Mouse (Mus musculus): ENCODE results near the gene Cnn1. TPM values are rescaled to one million over a fixed set of nuclear protein-coding genes. Genes with fewer than 3 reads are reported as not detected.

Cnn1 gene
- total and polyA plus RNA-seq, 2 experiments from 2014 or later = 0.52 to 1.1 TPM

- TF ChIP-seq CTCF (IDR thresholded peaks at IDR 0.05; ENCODE audit: low read depth) = no peak
- Histone ChIP-seq H3K27me3 (ENCODE audit: insufficient read depth, low read length) (no peaks in the 10 kb centered on the region), H3K9ac (replicated peaks; ENCODE audit: low read length) (no peak overlapping the region), H3K4me3 (ENCODE audit: low read length) (no peak overlapping the region), H3K4me1 (ENCODE audit: insufficient read depth, low read length) (no peaks in the 10 kb centered on the region), H3K36me3 (ENCODE audit: insufficient read depth, low read length) (peaks cover 46% of the 10 kb centered on the region), H3K27ac (no peak overlapping the region), H3K4me2 (ENCODE audit: low read depth, low read length) (no peak overlapping the region), H3K9me3 (ENCODE audit: low read length) (no peaks in the 10 kb centered on the region)
- ATAC-seq (no peak), DNase-seq (ENCODE audit: low spot score) (peak; percentile 38)
- 75% methylated on average over 3 of the region's 3 CpGs for WGBS
Measured at GRCm38 (mm10) chr9:22064341-22064740, 34.7 kb upstream of the Cnn1 start.

GRCm38 (mm10) chr9:22065642-22066041 is 33.4 kb upstream of the Cnn1 start:
- no peak for TF ChIP-seq CTCF (IDR thresholded peaks at IDR 0.05; ENCODE audit: low read depth)
- no peaks in the 10 kb centered on the region for H3K27me3 ChIP-seq (ENCODE audit: insufficient read depth, low read length)
- H3K36me3 ChIP-seq (ENCODE audit: insufficient read depth, low read length) = peaks cover 41% of the 10 kb centered on the region
- ATAC-seq (no peak), DNase-seq (ENCODE audit: low spot score) (no peak)
- H3K9me3 ChIP-seq (ENCODE audit: low read length) = no peaks in the 10 kb centered on the region
- H3K4me2 ChIP-seq (ENCODE audit: low read depth, low read length) = no peak overlapping the region
- H3K4me1 ChIP-seq (ENCODE audit: insufficient read depth, low read length) = peaks cover 5% of the 10 kb centered on the region
- whole genome bisulfite sequencing = 98% methylated on average over 11 of the region's 11 CpGs
- H3K4me3 ChIP-seq (ENCODE audit: low read length) = no peak overlapping the region
- no peak overlapping the region for H3K27ac ChIP-seq
- no peak overlapping the region for H3K9ac ChIP-seq (replicated peaks; ENCODE audit: low read length)

- peak; percentile 80 for TF ChIP-seq CTCF (IDR thresholded peaks at IDR 0.05; ENCODE audit: low read depth)
- 61% methylated on average over 3 of the region's 3 CpGs for WGBS
- Histone ChIP-seq H3K27ac (no peak overlapping the region), H3K4me2 (ENCODE audit: low read depth, low read length) (no peak overlapping the region), H3K9me3 (ENCODE audit: low read length) (no peaks in the 10 kb centered on the region), H3K4me1 (ENCODE audit: insufficient read depth, low read length) (peaks cover 5% of the 10 kb centered on the region), H3K36me3 (ENCODE audit: insufficient read depth, low read length) (peaks cover 35% of the 10 kb centered on the region), H3K27me3 (ENCODE audit: insufficient read depth, low read length) (no peaks in the 10 kb centered on the region), H3K4me3 (ENCODE audit: low read length) (no peak overlapping the region), H3K9ac (replicated peaks; ENCODE audit: low read length) (no peak overlapping the region)
- peak; percentile 43 for DNase-seq (ENCODE audit: low spot score)
- ATAC-seq = no peak
Measured at GRCm38 (mm10) chr9:22066433-22066832, 32.6 kb upstream of the Cnn1 start.

DNA sequence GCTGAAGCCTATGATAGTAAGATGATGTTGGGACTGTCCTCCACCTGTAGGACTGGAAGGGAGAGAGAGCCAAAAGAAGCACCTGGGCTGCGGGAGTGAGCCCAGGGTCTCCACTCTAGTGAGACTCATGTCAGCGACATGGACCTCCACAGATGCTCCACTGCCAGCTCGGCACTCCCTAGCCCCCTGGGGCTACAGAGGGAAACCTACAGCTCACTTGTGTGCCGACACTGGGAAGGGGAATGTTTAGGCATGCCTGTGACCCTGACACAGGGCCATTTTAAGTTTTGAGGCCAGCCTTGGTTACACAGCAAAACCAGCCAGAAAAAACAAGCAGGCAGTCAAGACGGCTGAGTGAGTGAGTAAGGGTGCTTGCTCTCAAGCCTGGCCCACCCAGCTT is 31.8 kb upstream of the Cnn1 start:
- no peak overlapping the region for H3K27ac ChIP-seq
- H3K4me2 ChIP-seq (ENCODE audit: low read depth, low read length) = no peak overlapping the region
- H3K4me3 ChIP-seq (ENCODE audit: low read length) = no peak overlapping the region
- no peak for TF ChIP-seq CTCF (IDR thresholded peaks at IDR 0.05; ENCODE audit: low read depth)
- peaks cover 34% of the 10 kb centered on the region for H3K36me3 ChIP-seq (ENCODE audit: insufficient read depth, low read length)
- H3K9me3 ChIP-seq (ENCODE audit: low read length) = no peaks in the 10 kb centered on the region
- ATAC-seq = no peak
- H3K9ac ChIP-seq (replicated peaks; ENCODE audit: low read length) = no peak overlapping the region
- 75% methylated on average over 5 of the region's 5 CpGs for whole genome bisulfite sequencing
- DNase-seq (ENCODE audit: low spot score) = no peak
- H3K27me3 ChIP-seq (ENCODE audit: insufficient read depth, low read length) = no peaks in the 10 kb centered on the region
- peaks cover 5% of the 10 kb centered on the region for H3K4me1 ChIP-seq (ENCODE audit: insufficient read depth, low read length)

- WGBS = 62% methylated on average over 4 of the region's 4 CpGs
- Histone ChIP-seq H3K27ac (peak overlapping the region; percentile 98), H3K4me3 (ENCODE audit: low read length) (peak overlapping the region; percentile 90), H3K9ac (replicated peaks; ENCODE audit: low read length) (peak overlapping the region; percentile 92), H3K36me3 (ENCODE audit: insufficient read depth, low read length) (peaks cover 29% of the 10 kb centered on the region), H3K4me1 (ENCODE audit: insufficient read depth, low read length) (peaks cover 5% of the 10 kb centered on the region), H3K9me3 (ENCODE audit: low read length) (no peaks in the 10 kb centered on the region), H3K4me2 (ENCODE audit: low read depth, low read length) (peak overlapping the region; percentile 66), H3K27me3 (ENCODE audit: insufficient read depth, low read length) (no peaks in the 10 kb centered on the region)
- TF ChIP-seq CTCF (IDR thresholded peaks at IDR 0.05; ENCODE audit: low read depth) = no peak
- ATAC-seq (peak; percentile 8; the same call in 1 of the 2 replicates), DNase-seq (ENCODE audit: low spot score) (no peak)
Measured at GRCm38 (mm10) chr9:22069881-22070553, 29.0 kb upstream of the Cnn1 start.

DNA sequence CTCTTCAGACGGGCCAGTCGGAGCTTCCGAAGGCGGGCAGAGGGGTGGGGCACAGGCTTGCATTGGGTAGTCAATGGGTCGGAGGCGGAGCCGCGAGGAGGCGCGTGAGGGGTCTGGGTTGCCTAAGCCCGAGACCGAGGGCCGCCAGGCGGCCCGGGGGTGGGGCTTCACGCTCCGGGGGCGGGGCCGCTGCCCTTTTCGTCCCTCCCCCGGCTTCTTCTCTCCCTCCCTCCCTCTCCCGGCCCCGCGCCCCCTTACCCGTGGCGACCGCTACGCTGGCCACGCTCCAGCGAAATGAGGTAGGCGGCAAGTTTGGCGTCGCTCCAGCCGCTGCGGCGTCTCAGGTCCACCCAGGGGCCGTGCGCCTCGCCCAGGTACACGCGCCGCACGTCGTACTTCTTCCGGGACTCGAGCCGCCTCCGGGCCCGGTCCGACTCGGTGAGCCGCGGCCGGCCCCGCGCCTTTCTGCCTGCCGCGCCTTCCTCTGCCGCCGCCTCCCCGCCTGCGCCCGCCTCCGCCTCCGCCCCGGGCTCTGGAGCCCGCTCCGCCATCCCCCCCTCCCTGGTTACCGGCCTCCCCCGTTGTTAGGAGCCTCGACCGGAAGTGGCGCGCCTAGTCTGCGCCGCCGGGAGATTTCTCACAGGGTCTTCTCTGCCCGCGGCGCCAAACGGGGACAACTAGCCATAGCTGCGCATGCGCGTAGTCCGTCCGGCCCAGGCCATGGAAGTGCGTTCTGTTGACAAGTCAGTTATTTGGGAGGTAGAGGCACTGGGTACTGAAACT is 28.0 kb upstream of the Cnn1 start, which contains the start of the genes Gm49318 and Zfp653:
Gene Gm49318 (minus strand): TSS at position 469 of the 783 bp plus-strand sequence.
Gene Zfp653 (minus strand): TSS at position 586 of the 783 bp plus-strand sequence.
- Histone ChIP-seq H3K9ac (replicated peaks; ENCODE audit: low read length) (peak within 1 kb of the TSS; percentile 92), H3K36me3 (ENCODE audit: insufficient read depth, low read length) (peaks cover 21% of the 10 kb centered on the region), H3K4me2 (ENCODE audit: low read depth, low read length) (peak within 1 kb of the TSS; percentile 66), H3K27ac (peak within 1 kb of the TSS; percentile 98), H3K27me3 (ENCODE audit: insufficient read depth, low read length) (no peaks in the 10 kb centered on the region), H3K4me3 (ENCODE audit: low read length) (peak within 1 kb of the TSS; percentile 90), H3K4me1 (ENCODE audit: insufficient read depth, low read length) (peaks cover 5% of the 10 kb centered on the region), H3K9me3 (ENCODE audit: low read length) (no peaks in the 10 kb centered on the region)
- WGBS = under 1% methylated on average over 49 of the region's 87 CpGs
- ATAC-seq (peak; percentile 97), DNase-seq (ENCODE audit: low spot score) (peak; percentile 99)
- no peak; the same call in 1 of the 2 replicates for TF ChIP-seq CTCF (IDR thresholded peaks at IDR 0.05; ENCODE audit: low read depth)

All from hindbrain, postnatal 0 days (tissue).